Mouse (Mus musculus) forelimb bud, embryonic 11.5 days (tissue): Measurements from ENCODE around the gene Brs3.

Experiments
- DNase-seq: peaks from one replicate; pipeline ENCODE4 v3.0.0-alpha.2; 2012; ENCODE audit warnings: low read depth, low spot score

The Brs3 gene

DNA sequence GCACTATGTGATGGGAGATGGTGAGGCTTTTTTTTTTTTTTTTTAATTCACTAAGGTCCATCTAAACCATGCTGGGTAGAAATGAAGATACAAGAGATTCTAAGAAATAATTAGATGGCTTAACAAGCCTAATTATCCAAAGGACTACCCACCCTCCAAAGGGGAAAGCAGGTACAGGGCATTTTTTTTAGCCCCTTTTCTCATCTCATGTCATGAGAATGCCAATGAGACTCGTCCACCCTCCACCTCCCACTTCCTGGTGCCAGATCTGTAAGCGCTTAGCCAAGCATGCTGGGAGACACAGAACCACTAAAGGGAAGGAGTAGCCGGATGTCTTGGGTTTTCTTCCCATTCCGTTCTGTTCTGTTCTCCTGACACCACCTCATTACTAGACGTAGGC is at the start of gene Brs3:
Gene Brs3, plus strand, starts transcription at position 301 of the 400 bp plus-strand sequence.
- no peak for DNase-seq

DNA sequence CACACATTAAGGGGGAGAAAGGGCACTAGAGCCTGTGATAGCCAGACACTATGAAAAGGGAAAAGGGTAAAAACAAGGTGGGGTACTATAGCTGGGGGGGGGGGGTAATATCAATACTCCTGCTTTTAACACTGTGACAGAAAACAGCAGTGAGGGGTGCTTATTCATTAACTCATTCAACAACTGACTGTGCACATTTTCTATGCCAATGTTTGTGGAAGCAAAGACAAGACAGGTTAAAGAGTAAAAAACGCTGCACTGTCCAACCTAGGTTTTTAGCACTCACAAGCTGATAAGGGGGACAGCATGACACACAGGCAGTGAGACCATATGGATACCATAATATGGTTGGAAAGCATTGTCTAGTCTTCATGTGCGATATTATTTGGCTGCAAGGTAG is 30.0 kb upstream of the Brs3 start:
- no peak for DNase-seq

DNA sequence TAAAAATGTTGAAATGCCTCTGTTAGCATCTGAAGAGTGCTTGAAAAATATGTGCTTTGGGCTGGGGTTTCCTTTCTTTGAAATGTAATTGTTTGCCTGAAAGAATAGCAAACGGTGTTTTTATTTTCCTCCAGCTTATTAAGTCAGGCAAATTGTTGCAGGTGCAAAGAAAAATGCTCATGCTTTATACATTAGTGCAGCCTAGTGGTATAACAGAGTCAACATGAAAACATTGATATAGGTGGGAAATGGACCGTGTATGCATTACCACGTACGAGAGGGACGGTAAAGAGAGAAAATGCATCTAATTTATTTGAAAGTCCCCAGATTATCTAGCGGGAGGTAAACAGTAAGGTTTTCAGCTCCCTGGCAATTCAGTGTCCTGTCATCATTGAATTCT is 995 bp downstream of the Brs3 start:
- no peak for DNase-seq

DNA sequence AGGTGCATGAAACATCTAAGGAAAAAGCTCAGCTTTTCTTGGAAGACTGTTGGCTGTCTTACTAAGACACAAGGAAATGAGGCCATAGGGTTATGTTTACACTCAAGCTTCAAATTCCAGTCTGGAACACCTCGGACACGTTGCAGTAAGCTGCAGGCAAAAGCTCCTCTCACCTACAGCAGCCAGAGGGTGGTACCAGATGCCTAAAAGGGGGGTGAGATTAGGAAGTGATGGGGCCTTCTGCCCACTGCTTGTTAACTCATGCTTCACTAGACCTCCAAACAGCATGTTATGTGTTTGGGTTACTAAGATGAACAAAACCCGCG is 9.9 kb downstream of the Brs3 start:
- no peak for DNase-seq

DNA sequence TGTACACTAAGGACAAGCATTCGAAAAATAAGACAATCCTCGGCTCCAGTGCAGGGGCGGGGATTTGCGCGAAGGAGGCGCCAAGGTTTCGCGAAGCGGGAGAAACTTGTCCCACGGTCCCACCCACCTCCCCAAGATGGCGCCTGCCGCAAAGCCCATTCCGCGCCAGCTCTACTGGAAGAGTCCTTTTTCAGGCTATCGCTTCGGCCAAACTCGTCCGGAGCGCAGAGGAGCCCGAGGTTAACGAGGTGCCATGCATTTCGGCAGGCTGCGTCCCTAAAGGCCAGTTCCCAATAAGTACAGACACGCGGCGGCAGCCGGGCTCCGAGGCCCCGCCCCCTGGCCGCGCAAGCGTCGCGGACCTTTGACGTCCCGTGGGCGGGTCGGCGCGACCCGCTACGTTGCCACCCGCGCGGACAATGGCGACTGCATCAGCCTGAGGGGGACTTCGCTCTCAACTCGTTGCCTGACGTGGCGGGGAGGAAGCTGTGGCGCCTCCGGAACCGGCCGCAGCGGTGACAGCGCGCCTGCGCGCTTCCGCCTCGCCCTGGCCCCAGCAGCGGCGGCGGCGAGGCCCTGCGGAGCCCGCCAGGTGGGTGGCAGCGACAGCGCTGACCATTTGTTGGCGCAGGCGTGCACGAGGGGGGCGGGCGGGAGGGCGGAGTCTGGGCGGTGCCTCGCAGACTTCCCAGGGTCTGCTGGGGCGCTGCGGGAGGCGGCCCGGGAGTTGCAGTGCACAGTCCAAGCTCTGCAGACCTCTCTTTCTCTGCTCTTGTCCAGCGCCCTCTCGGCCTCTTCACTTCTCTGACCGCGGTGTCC is 10.5 kb downstream of the Brs3 start, which contains the start of gene Htatsf1:
Gene Htatsf1, plus strand, starts transcription at position 410 of the 819 bp plus-strand sequence.
- peak; percentile 78 for DNase-seq

DNA sequence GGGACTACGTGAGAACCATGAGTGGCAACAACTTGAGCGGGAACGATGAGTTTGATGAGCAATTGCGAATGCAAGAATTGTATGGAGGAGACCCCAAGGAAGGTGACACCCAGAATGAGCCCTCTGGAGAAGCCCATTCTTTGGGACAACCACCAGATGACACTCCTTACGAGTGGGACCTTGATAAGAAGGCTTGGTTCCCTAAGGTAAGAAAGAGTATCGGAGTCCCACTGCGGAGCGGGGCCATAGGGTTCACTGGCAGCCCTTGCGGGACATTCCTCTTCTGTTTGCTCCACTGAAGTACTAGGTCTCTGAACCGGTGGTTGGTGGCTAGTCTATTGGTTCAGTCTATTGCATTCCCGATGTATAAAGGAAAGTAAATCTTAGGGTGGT is 11.1 kb downstream of the Brs3 start:
- peak; percentile 0 for DNase-seq

DNA sequence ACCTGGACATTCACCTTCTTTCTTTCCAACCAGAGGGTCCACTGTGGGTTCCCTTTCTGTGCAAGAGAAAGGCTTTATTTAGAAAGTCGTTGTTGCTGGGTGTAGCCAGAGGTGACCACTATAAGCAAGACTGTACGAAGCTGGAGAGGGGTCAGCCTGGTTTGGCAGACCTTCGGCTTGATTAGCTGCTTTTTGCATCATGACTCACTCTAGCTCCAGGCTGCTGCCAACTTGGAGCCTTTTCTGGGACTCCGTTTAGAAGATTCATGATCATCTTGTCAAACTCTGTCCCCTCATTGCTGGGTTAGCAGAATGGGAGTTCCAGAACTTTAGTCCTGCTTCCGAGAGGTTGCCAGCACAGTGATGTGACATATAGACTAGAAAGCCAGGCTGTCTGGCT is 38.6 kb downstream of the Brs3 start:
- no peak for DNase-seq

DNA sequence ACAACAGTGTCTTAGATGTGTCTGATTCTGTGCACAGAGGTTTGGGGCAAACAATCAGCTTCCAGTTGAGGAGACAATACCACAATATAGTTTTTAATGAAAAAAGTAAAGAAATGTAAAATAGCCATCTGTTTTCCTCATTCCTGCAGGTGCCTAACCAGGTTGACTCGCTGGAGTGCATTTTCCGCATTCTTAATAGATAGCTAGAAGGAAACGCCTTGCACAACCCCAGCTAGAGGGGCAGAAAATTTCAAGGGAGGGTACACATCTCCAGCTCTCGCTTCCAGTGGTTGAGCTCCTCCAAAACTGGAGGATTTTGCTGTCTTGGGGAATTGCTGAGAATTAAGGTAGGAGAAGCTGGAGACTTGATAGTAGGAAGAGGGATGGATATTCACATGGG is 44.9 kb downstream of the Brs3 start, which contains the start of gene Vgll1:
Gene Vgll1, plus strand, starts transcription at position 301 of the 400 bp plus-strand sequence.
- no peak for DNase-seq
